Mouse (Mus musculus): ENCODE data around the gene Fastk.

- TF ChIP-seq CTCF (IDR thresholded peaks at IDR 0.05; ENCODE audit: low read depth) (no peak), EP300 (IDR thresholded peaks at IDR 0.05; ENCODE audit: low read depth) (no peak)
These were observed 10.0 kb upstream of the Fastk start for GRCm38 (mm10) chr5:24455076-24455475.

Measured in heart, postnatal 0 days (tissue).